Mouse (Mus musculus): ENCODE results near the gene Nynrin. TPM values are rescaled to one million over a fixed set of nuclear protein-coding genes. Genes with fewer than 3 reads are reported as not detected.

The Nynrin gene
- total RNA-seq, 1 experiment, result 7.1 TPM

- DNase-seq (ENCODE audit: low read depth, low spot score), result no peak
- TF ChIP-seq HCFC1 (IDR thresholded peaks at IDR 0.05; ENCODE audit: borderline replicate concordance, insufficient read depth, low read length), result no peak
- no peak for TF ChIP-seq ZNF384 (IDR thresholded peaks at IDR 0.05; ENCODE audit: low read depth, low read length)
- no peak for TF ChIP-seq MAFK (IDR thresholded peaks at IDR 0.05; ENCODE audit: insufficient read depth, low read depth, low read length)
- TF ChIP-seq CHD2 (IDR thresholded peaks at IDR 0.05; ENCODE audit: low read depth, low read length), result no peak
- no peak for TF ChIP-seq ZC3H11A (IDR thresholded peaks at IDR 0.05; ENCODE audit: borderline replicate concordance, low read depth, low read length)
These were observed 68.8 kb downstream of the Nynrin start for GRCm38 (mm10) chr14:55922475-55923232.

More at GRCm38 (mm10) chr14:55922475-55923232, 68.8 kb downstream of the Nynrin start:
- Histone ChIP-seq H3K4me3 (ENCODE audit: insufficient read depth in 1 of 2, low read depth in 1 of 2, low read length in 2 of 2, poor library complexity in 1 of 2, severe bottlenecking in 1 of 2) (no peak overlapping the region), H3K9me3 (ENCODE audit: control insufficient read depth, insufficient read depth, low read depth, low read length) (no peaks in the 10 kb centered on the region), H3K4me1 (ENCODE audit: control insufficient read depth in 2 of 2, insufficient read depth in 2 of 2, low read length in 2 of 2, poor library complexity in 1 of 2) (no peaks in the 10 kb centered on the region; a peak in 1 of 4 replicates), H3K36me3 (ENCODE audit: control insufficient read depth, insufficient read depth, low read length, poor library complexity, severe bottlenecking) (no peaks in the 10 kb centered on the region), H3K27ac (ENCODE audit: insufficient read depth, low read depth, low read length, poor library complexity, severe bottlenecking) (no peak overlapping the region), H3K9ac (ENCODE audit: insufficient read depth, low read depth, low read length, poor library complexity, severe bottlenecking) (no peak overlapping the region)
- in situ Hi-C loops (cut with MboI; ENCODE audit: low sequenced_read_pairs in 2 of 2, unreplicated experiment in 2 of 2), result no loop called here

Other genes starting within 250 kb of the Nynrin start
- gene Rec8, start 236.0 kb upstream of the Nynrin start, total RNA-seq (2012; rRNA removed), result 5.8 and 11.8 TPM in 2 replicates
- 62.9 and 111 TPM in 2 replicates for gene Ipo4, start 218.1 kb upstream of the Nynrin start, total RNA-seq (2012; rRNA removed)
- gene Gm49378, start 216.1 kb upstream of the Nynrin start, total RNA-seq (2012; rRNA removed), result not detected in 2 replicates
- 41.1 and 76.1 TPM in 2 replicates for gene Tm9sf1, start 210.2 kb upstream of the Nynrin start, total RNA-seq (2012; rRNA removed)
- gene Tssk4, start 203.8 kb upstream of the Nynrin start, total RNA-seq (2012; rRNA removed), result not detected in 2 replicates
- 13.0 and 16.5 TPM in 2 replicates for gene Mdp1, start 193.5 kb upstream of the Nynrin start, total RNA-seq (2012; rRNA removed)
- 15.3 and 18.2 TPM in 2 replicates for gene Gmpr2, start 182.1 kb upstream of the Nynrin start, total RNA-seq (2012; rRNA removed)
- 187 and 253 TPM in 2 replicates for gene Nedd8, start 181.9 kb upstream of the Nynrin start, total RNA-seq (2012; rRNA removed)
- gene Tinf2, start 172.2 kb upstream of the Nynrin start, total RNA-seq (2012; rRNA removed), result 26.1 and 60.9 TPM in 2 replicates
- gene Tgm1, start 140.1 kb upstream of the Nynrin start, total RNA-seq (2012; rRNA removed), result 13.4 and 31.6 TPM in 2 replicates
- 34.0 and 95.5 TPM in 2 replicates for gene Rabggta, start 131.7 kb upstream of the Nynrin start, total RNA-seq (2012; rRNA removed)
- 9.6 and 18.0 TPM in 2 replicates for gene Dhrs1, start 108.3 kb upstream of the Nynrin start, total RNA-seq (2012; rRNA removed)
- gene Nop9, start 108.3 kb upstream of the Nynrin start, total RNA-seq (2012; rRNA removed), result 30.0 and 38.3 TPM in 2 replicates
- gene Cideb, start 95.6 kb upstream of the Nynrin start, total RNA-seq (2012; rRNA removed), result 2.2 and 4.1 TPM in 2 replicates
- 1.5 and 7.1 TPM in 2 replicates for gene Ltb4r2, start 92.6 kb upstream of the Nynrin start, total RNA-seq (2012; rRNA removed)
- 0.67 and 2.1 TPM in 2 replicates for gene Ltb4r1, start 88.0 kb upstream of the Nynrin start, total RNA-seq (2012; rRNA removed)
- gene Adcy4, start 69.9 kb upstream of the Nynrin start, total RNA-seq (2012; rRNA removed), result 0.27 and 0.32 TPM in 2 replicates
- 9.0 and 17.8 TPM in 2 replicates for gene Ripk3, start 65.1 kb upstream of the Nynrin start, total RNA-seq (2012; rRNA removed)
- 6.4 and 25.4 TPM in 2 replicates for gene Nfatc4, start 30.9 kb upstream of the Nynrin start, total RNA-seq (2012; rRNA removed)
- gene Cbln3, start 30.4 kb downstream of the Nynrin start, total RNA-seq (2012; rRNA removed), result 0.04 and 0.11 TPM in 2 replicates
- 7.2 and 15.8 TPM in 2 replicates for gene Khnyn, start 30.9 kb downstream of the Nynrin start, total RNA-seq (2012; rRNA removed)
- 8.2 and 11.1 TPM in 2 replicates for gene Sdr39u1, start 46.3 kb downstream of the Nynrin start, total RNA-seq (2012; rRNA removed)
- gene Cma1, start 90.7 kb downstream of the Nynrin start, total RNA-seq (2012; rRNA removed), result not detected in 2 replicates
- gene Cma2, start 97.0 kb downstream of the Nynrin start, total RNA-seq (2012; rRNA removed), result not detected in 2 replicates
- gene Mcpt1, start 164.0 kb downstream of the Nynrin start, total RNA-seq (2012; rRNA removed), result not detected in 2 replicates
- gene Mcpt9, start 176.5 kb downstream of the Nynrin start, total RNA-seq (2012; rRNA removed), result not detected in 2 replicates
- gene Mcpt2, start 188.0 kb downstream of the Nynrin start, total RNA-seq (2012; rRNA removed), result not detected in 2 replicates
- gene Mcpt4, start 208.3 kb downstream of the Nynrin start, total RNA-seq (2012; rRNA removed), result not detected in 2 replicates
- gene Mcpt8, start 231.3 kb downstream of the Nynrin start, total RNA-seq (2012; rRNA removed), result 0.26 and 0.31 TPM in 2 replicates
- not detected in 2 replicates for gene Ctsg, start 248.6 kb downstream of the Nynrin start, total RNA-seq (2012; rRNA removed)

Measured in ES-E14 (cell line).